Mouse (Mus musculus) neutrophil, adult 59 days (primary cell): Measurements from ENCODE around the gene Lcn6. TPM values are rescaled to one million over a fixed set of nuclear protein-coding genes. Genes with fewer than 3 reads are reported as not detected.

Experiments used
- total RNA-seq, 2 experiments: library from RNA; stranded (reverse); gene quantifications; 1 replicate in 1 of 2; 2 replicates in 1 of 2; pipeline ENCODE4 v1.2.4; 2023

The Lcn6 gene
- total RNA-seq = not detected

GRCm38 (mm10) chr2:25676486-25676885, at the start of gene Lcn6:
TSS of gene Lcn6 (plus strand) at chr2:25676786.

GRCm38 (mm10) chr2:25627811-25628210, 48.8 kb upstream of the Lcn6 start, which contains the start of gene Fcna:
TSS of gene Fcna (minus strand) at chr2:25628030.

GRCm38 (mm10) chr2:25652902-25653301, 23.7 kb upstream of the Lcn6 start, which contains the start of gene Lcn8:
TSS of gene Lcn8 (plus strand) at chr2:25653120.

GRCm38 (mm10) chr2:25657652-25658051, 18.9 kb upstream of the Lcn6 start, which contains the start of gene Lcn5:
TSS of gene Lcn5 (plus strand) at chr2:25657952.

GRCm38 (mm10) chr2:25682426-25682825, 5.8 kb downstream of the Lcn6 start, which contains the start of gene Lcn10:
TSS of gene Lcn10 (plus strand) at chr2:25682726.

GRCm38 (mm10) chr2:25699743-25700142, 23.2 kb downstream of the Lcn6 start, which contains the start of gene Obp2a:
TSS of gene Obp2a (plus strand) at chr2:25700043.

GRCm38 (mm10) chr2:25706643-25707481, 30.3 kb downstream of the Lcn6 start, which contains the start of gene Bmyc:
TSS of gene Bmyc (plus strand) at chr2:25706739.

Other genes with a start within 250 kb of the Lcn6 start
- gene Abca2, start 248.1 kb upstream of the Lcn6 start, total RNA-seq = 10 to 100 TPM; 17.7 to 22.9 TPM
- gene Clic3, start 219.9 kb upstream of the Lcn6 start, total RNA-seq = not detected
- 10 to 100 TPM; 44.7 to 53.4 TPM for gene Paxx, start 215.7 kb upstream of the Lcn6 start, total RNA-seq
- gene Ptgds, start 206.7 kb upstream of the Lcn6 start, total RNA-seq = not detected
- gene Lcn12, start 182.9 kb upstream of the Lcn6 start, total RNA-seq = not detected
- gene Fbxw5, start 176.0 kb upstream of the Lcn6 start, total RNA-seq = 10 to 100 TPM; 26.8 to 28.7 TPM
- gene C8g, start 175.1 kb upstream of the Lcn6 start, total RNA-seq = under 1 TPM; 0.44 to 0.64 TPM
- gene Traf2, start 129.8 kb upstream of the Lcn6 start, total RNA-seq = 10 to 100 TPM; 21.6 to 24.3 TPM
- gene Edf1, start 118.9 kb upstream of the Lcn6 start, total RNA-seq = 10 to 100 TPM; 87.5 to 92.7 TPM
- under 1 TPM; 0.42 to 0.62 TPM for gene Mamdc4, start 101.9 kb upstream of the Lcn6 start, total RNA-seq
- 1 to 10 TPM; 4.7 to 5.8 TPM for gene Phpt1, start 101.6 kb upstream of the Lcn6 start, total RNA-seq
- gene Ajm1, start 95.0 kb upstream of the Lcn6 start, total RNA-seq = not detected
- gene Rabl6, start 68.3 kb upstream of the Lcn6 start, total RNA-seq = 10 to 100 TPM; 28.3 to 46.4 TPM
- not detected for gene Ccdc183, start 59.1 kb upstream of the Lcn6 start, total RNA-seq
- 1 to 10 TPM; 3.5 to 4.4 TPM for gene Tmem141, start 54.8 kb upstream of the Lcn6 start, total RNA-seq
- 1 to 10 TPM; 1.8 to 2.7 TPM for gene Fcna, start 48.8 kb upstream of the Lcn6 start, total RNA-seq
- gene Lcn8, start 23.7 kb upstream of the Lcn6 start, total RNA-seq = not detected
- gene Lcn5, start 18.8 kb upstream of the Lcn6 start, total RNA-seq = not detected
- gene Lcn10, start 5.9 kb downstream of the Lcn6 start, total RNA-seq = not detected
- not detected for gene Obp2a, start 23.3 kb downstream of the Lcn6 start, total RNA-seq
- 1 to 10 TPM; 4.0 to 6.7 TPM for gene Bmyc, start 30.0 kb downstream of the Lcn6 start, total RNA-seq
- not detected for gene Obp2b, start 60.2 kb downstream of the Lcn6 start, total RNA-seq
- gene Lcn3, start 88.8 kb downstream of the Lcn6 start, total RNA-seq = not detected
- not detected for gene Lcn11, start 100.2 kb downstream of the Lcn6 start, total RNA-seq
- gene Gm13539, start 105.5 kb downstream of the Lcn6 start, total RNA-seq = not detected
- gene Glt6d1, start 139.1 kb downstream of the Lcn6 start, total RNA-seq = not detected
- gene Lcn9, start 146.4 kb downstream of the Lcn6 start, total RNA-seq = not detected
- not detected for gene Sohlh1, start 170.5 kb downstream of the Lcn6 start, total RNA-seq
- gene Kcnt1, start 186.9 kb downstream of the Lcn6 start, total RNA-seq = not detected